Mouse (Mus musculus): Measurements from ENCODE around the gene Smarcd2. TPM values are rescaled to one million over a fixed set of nuclear protein-coding genes. Genes with fewer than 3 reads are reported as not detected.

The Smarcd2 gene
- polyA plus RNA-seq, 1 experiment, result 78.1 TPM

- TF ChIP-seq CTCF (IDR thresholded peaks at IDR 0.05; ENCODE audit: low read depth, low read length), result no peak
- peak; percentile 76 for TF ChIP-seq POLR2A (IDR thresholded peaks at IDR 0.05; ENCODE audit: insufficient read depth, low read length)
- Histone ChIP-seq H3K36me3 (ENCODE audit: control insufficient read depth, insufficient read depth, low read length, poor library complexity, severe bottlenecking) (peaks cover 8% of the 10 kb centered on the region), H3K9ac (ENCODE audit: low read depth, poor library complexity, severe bottlenecking) (peak within 1 kb of the TSS; percentile 95), H3K27me3 (ENCODE audit: control insufficient read depth, insufficient read depth, low read length, poor library complexity, severe bottlenecking) (no peaks in the 10 kb centered on the region), H3K4me1 (ENCODE audit: control insufficient read depth, insufficient read depth, low read length) (peaks cover 3% of the 10 kb centered on the region), H3K27ac (ENCODE audit: insufficient read depth, low read length) (peak within 1 kb of the TSS; percentile 85), H3K4me3 (ENCODE audit: low read depth, low read length) (peak within 1 kb of the TSS; percentile 97), H3K9me3 (replicated peaks; ENCODE audit: control insufficient read depth, insufficient read depth, low read length, poor library complexity, severe bottlenecking) (no peaks in the 10 kb centered on the region)
These were observed 55.9 kb downstream of the Smarcd2 start, which contains the start of gene Ddx42 for GRCm38 (mm10) chr11:106216730-106217490. Ddx42 (plus strand) TSS chr11:106216926.

- no peak for TF ChIP-seq CTCF (IDR thresholded peaks at IDR 0.05; ENCODE audit: low read depth, low read length)
- TF ChIP-seq POLR2A (IDR thresholded peaks at IDR 0.05; ENCODE audit: insufficient read depth, low read length), result peak; percentile 25
- TF ChIP-seq EP300 (IDR thresholded peaks at IDR 0.05; ENCODE audit: insufficient read depth, low read depth, low read length), result no peak
- Histone ChIP-seq H3K27ac (ENCODE audit: insufficient read depth, low read length) (peak within 1 kb of the TSS; percentile 85), H3K27me3 (ENCODE audit: control insufficient read depth, insufficient read depth, low read length, poor library complexity, severe bottlenecking) (no peaks in the 10 kb centered on the region), H3K36me3 (ENCODE audit: control insufficient read depth, insufficient read depth, low read length, poor library complexity, severe bottlenecking) (peaks cover 10% of the 10 kb centered on the region), H3K4me3 (ENCODE audit: low read depth, low read length) (peak within 1 kb of the TSS; percentile 97), H3K9ac (ENCODE audit: low read depth, poor library complexity, severe bottlenecking) (peak within 1 kb of the TSS; percentile 95), H3K9me3 (replicated peaks; ENCODE audit: control insufficient read depth, insufficient read depth, low read length, poor library complexity, severe bottlenecking) (no peaks in the 10 kb centered on the region), H3K4me1 (ENCODE audit: control insufficient read depth, insufficient read depth, low read length) (peaks cover 3% of the 10 kb centered on the region)
These were observed 56.6 kb downstream of the Smarcd2 start, which contains the start of gene Ccdc47 for GRCm38 (mm10) chr11:106215927-106216729. Ccdc47 (minus strand) TSS chr11:106216344.

GRCm38 (mm10) chr11:106215450-106215859 lies 57.3 kb downstream of the Smarcd2 start:
- Histone ChIP-seq H3K9me3 (replicated peaks; ENCODE audit: control insufficient read depth, insufficient read depth, low read length, poor library complexity, severe bottlenecking) (no peaks in the 10 kb centered on the region), H3K4me3 (ENCODE audit: low read depth, low read length) (peak overlapping the region; percentile 79), H3K36me3 (ENCODE audit: control insufficient read depth, insufficient read depth, low read length, poor library complexity, severe bottlenecking) (peaks cover 15% of the 10 kb centered on the region), H3K27ac (ENCODE audit: insufficient read depth, low read length) (0 out of 2 replicates have a peak overlapping the region, but pooled peaks have one; percentile 8), H3K4me1 (ENCODE audit: control insufficient read depth, insufficient read depth, low read length) (peaks cover 3% of the 10 kb centered on the region), H3K9ac (ENCODE audit: low read depth, poor library complexity, severe bottlenecking) (peak overlapping the region; percentile 95), H3K27me3 (ENCODE audit: control insufficient read depth, insufficient read depth, low read length, poor library complexity, severe bottlenecking) (no peaks in the 10 kb centered on the region)
- TF ChIP-seq CTCF (IDR thresholded peaks at IDR 0.05; ENCODE audit: low read depth, low read length) (no peak), POLR2A (IDR thresholded peaks at IDR 0.05; ENCODE audit: insufficient read depth, low read length) (no peak), EP300 (IDR thresholded peaks at IDR 0.05; ENCODE audit: insufficient read depth, low read depth, low read length) (no peak)

DNA sequence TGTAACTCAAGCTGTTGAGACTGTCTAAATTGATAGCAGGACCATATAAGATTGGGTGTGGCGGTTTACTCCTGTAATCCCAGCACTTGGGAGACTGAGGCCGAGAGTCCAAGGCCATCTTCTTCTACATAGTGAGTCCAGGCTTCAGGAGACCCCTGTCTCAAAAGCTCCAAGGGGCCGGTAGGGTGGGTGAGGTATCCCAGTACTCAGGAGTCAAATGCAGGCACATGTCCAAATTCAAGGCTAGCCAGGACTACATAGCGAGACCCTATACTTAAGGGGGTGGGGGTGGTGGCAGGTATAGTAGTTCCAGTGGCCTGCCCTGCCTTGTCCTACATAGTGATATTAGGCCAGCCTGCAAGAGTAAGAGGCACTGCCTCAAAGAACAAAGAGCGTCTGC lies 57.9 kb downstream of the Smarcd2 start:
- TF ChIP-seq EP300 (IDR thresholded peaks at IDR 0.05; ENCODE audit: insufficient read depth, low read depth, low read length), result no peak
- TF ChIP-seq POLR2A (IDR thresholded peaks at IDR 0.05; ENCODE audit: insufficient read depth, low read length), result no peak
- no peak for TF ChIP-seq CTCF (IDR thresholded peaks at IDR 0.05; ENCODE audit: low read depth, low read length)
- Histone ChIP-seq H3K9ac (ENCODE audit: low read depth, poor library complexity, severe bottlenecking) (peak overlapping the region; percentile 95), H3K27me3 (ENCODE audit: control insufficient read depth, insufficient read depth, low read length, poor library complexity, severe bottlenecking) (no peaks in the 10 kb centered on the region), H3K36me3 (ENCODE audit: control insufficient read depth, insufficient read depth, low read length, poor library complexity, severe bottlenecking) (peaks cover 21% of the 10 kb centered on the region), H3K4me3 (ENCODE audit: low read depth, low read length) (no peak overlapping the region), H3K27ac (ENCODE audit: insufficient read depth, low read length) (no peak overlapping the region), H3K9me3 (replicated peaks; ENCODE audit: control insufficient read depth, insufficient read depth, low read length, poor library complexity, severe bottlenecking) (no peaks in the 10 kb centered on the region), H3K4me1 (ENCODE audit: control insufficient read depth, insufficient read depth, low read length) (peaks cover 3% of the 10 kb centered on the region)

Other genes starting within 250 kb of the Smarcd2 start
- gene Dcaf7, start 236.1 kb downstream of the Smarcd2 start, polyA plus RNA-seq (2011; ENCODE audit: insufficient read depth, insufficient read length, low read depth, missing spikeins), result 48.9 TPM in 2 replicates
- gene Taco1, start 206.9 kb downstream of the Smarcd2 start, polyA plus RNA-seq (2011; ENCODE audit: insufficient read depth, insufficient read length, low read depth, missing spikeins), result 9.8 and 11.6 TPM in 2 replicates
- 44.6 and 46.1 TPM in 2 replicates for gene Map3k3, start 188.4 kb downstream of the Smarcd2 start, polyA plus RNA-seq (2011; ENCODE audit: insufficient read depth, insufficient read length, low read depth, missing spikeins)
- gene Gm10840, start 112.1 kb downstream of the Smarcd2 start, polyA plus RNA-seq (2011; ENCODE audit: insufficient read depth, insufficient read length, low read depth, missing spikeins), result not detected in 2 replicates
- gene Limd2, start 112.1 kb downstream of the Smarcd2 start, polyA plus RNA-seq (2011; ENCODE audit: insufficient read depth, insufficient read length, low read depth, missing spikeins), result 53.7 and 57.2 TPM in 2 replicates
- gene Strada, start 70.8 kb downstream of the Smarcd2 start, polyA plus RNA-seq (2011; ENCODE audit: insufficient read depth, insufficient read length, low read depth, missing spikeins), result 29.8 and 34.2 TPM in 2 replicates
- 93.2 and 119 TPM in 2 replicates for gene Ccdc47, start 56.6 kb downstream of the Smarcd2 start, polyA plus RNA-seq (2011; ENCODE audit: insufficient read depth, insufficient read length, low read depth, missing spikeins)
- 73.2 and 75.4 TPM in 2 replicates for gene Ddx42, start 56.0 kb downstream of the Smarcd2 start, polyA plus RNA-seq (2011; ENCODE audit: insufficient read depth, insufficient read length, low read depth, missing spikeins)
- gene Ftsj3, start 16.9 kb downstream of the Smarcd2 start, polyA plus RNA-seq (2011; ENCODE audit: insufficient read depth, insufficient read length, low read depth, missing spikeins), result 139 and 156 TPM in 2 replicates
- gene Psmc5, start 16.8 kb downstream of the Smarcd2 start, polyA plus RNA-seq (2011; ENCODE audit: insufficient read depth, insufficient read length, low read depth, missing spikeins), result 170 and 188 TPM in 2 replicates
- 0.44 and 0.45 TPM in 2 replicates for gene Tcam1, start 3.7 kb upstream of the Smarcd2 start, polyA plus RNA-seq (2011; ENCODE audit: insufficient read depth, insufficient read length, low read depth, missing spikeins)
- not detected in 2 replicates for gene Gh, start 28.9 kb upstream of the Smarcd2 start, polyA plus RNA-seq (2011; ENCODE audit: insufficient read depth, insufficient read length, low read depth, missing spikeins)
- 0.75 and 1.5 TPM in 2 replicates for gene Cd79b, start 41.8 kb upstream of the Smarcd2 start, polyA plus RNA-seq (2011; ENCODE audit: insufficient read depth, insufficient read length, low read depth, missing spikeins)
- gene Scn4a, start 80.3 kb upstream of the Smarcd2 start, polyA plus RNA-seq (2011; ENCODE audit: insufficient read depth, insufficient read length, low read depth, missing spikeins), result not detected in 2 replicates
- gene Prr29, start 92.5 kb upstream of the Smarcd2 start, polyA plus RNA-seq (2011; ENCODE audit: insufficient read depth, insufficient read length, low read depth, missing spikeins), result not detected in 2 replicates
- gene Icam2, start 115.1 kb upstream of the Smarcd2 start, polyA plus RNA-seq (2011; ENCODE audit: insufficient read depth, insufficient read length, low read depth, missing spikeins), result not detected in 2 replicates
- gene Ern1, start 214.9 kb upstream of the Smarcd2 start, polyA plus RNA-seq (2011; ENCODE audit: insufficient read depth, insufficient read length, low read depth, missing spikeins), result 9.4 and 10.1 TPM in 2 replicates

All from ES-Bruce4 (cell line).